Mouse (Mus musculus): Measurements from ENCODE around the gene 2210016L21Rik. TPM values are rescaled to one million over a fixed set of nuclear protein-coding genes. Genes with fewer than 3 reads are reported as not detected.
"Not testable (repeated sequence)": the region's sequence is repeated elsewhere in the genome, so short reads cannot be mapped to it uniquely, and the experiment has no call there.

2210016L21Rik gene
- 100 to 1,000 TPM; 184 to 196 TPM for total RNA-seq (2021)
- long read RNA-seq, experiment 1, transcript 2210016L21Rik-201 (6 exons, 2,607 nt), result major isoform, 94 of 115 reads
- long read RNA-seq, experiment 1, partial matches to known transcripts, result 1 of 115 reads
- long read RNA-seq, experiment 1, other reads (novel, unspliced or antisense), result 19 of 115 reads
- long read RNA-seq, experiment 2, transcript 2210016L21Rik-201 (6 exons, 2,607 nt), result major isoform, 178 of 196 reads
- long read RNA-seq, experiment 2, partial matches to known transcripts, result 1 of 196 reads
- long read RNA-seq, experiment 2, other reads (novel, unspliced or antisense), result 17 of 196 reads

DNA sequence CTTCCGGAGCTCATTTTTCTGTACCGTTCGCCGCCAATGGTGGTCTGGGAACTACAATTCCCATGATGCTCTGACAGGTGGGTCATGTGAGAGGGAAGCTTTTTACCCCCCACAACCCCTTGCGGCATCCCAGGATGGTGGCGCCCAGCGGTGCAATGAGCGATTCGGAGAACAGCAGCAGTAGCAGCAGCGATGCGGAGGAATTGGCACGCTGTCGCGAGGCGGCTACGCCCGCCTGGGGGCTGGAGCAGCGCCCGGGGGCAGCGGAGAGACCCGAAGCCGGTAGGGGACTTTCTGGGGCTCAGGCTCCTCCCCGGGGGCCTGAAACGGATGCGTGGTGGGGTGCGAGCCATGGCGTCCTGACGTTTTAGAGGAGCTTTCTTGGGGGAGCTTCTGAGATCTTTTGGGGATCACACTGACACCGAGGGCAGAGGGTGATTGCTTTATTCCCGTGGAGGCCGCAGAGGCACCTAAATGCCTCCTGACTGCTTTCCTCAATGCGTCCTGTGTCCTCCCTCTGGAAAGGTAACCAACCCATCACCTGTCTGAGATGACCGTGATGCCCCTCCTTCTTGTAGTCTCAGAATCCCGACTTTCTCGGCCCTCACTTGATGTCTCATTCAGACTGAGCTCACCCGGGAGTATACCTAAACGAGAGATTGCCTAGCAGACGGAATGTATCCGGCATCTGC lies at the start of gene 2210016L21Rik:
Gene 2210016L21Rik, plus strand, starts transcription at position 85 of the 692 bp plus-strand sequence.
- Histone ChIP-seq H3K27ac (peak within 1 kb of the TSS; percentile 98), H3K4me3 (peak within 1 kb of the TSS; percentile 94)
- TF ChIP-seq CTCF (conservative IDR thresholded peaks at IDR 0.05), result peak; percentile 59
- peak; percentile 85 to 90 for DNase-seq (ENCODE audit: low spot score in 2 of 2)

- Histone ChIP-seq H3K27ac (no peak overlapping the region), H3K4me3 (no peak overlapping the region)
- no peak for TF ChIP-seq CTCF (conservative IDR thresholded peaks at IDR 0.05)
- DNase-seq (ENCODE audit: low spot score in 2 of 2), result no peak
These were observed 46.4 kb upstream of the 2210016L21Rik start for GRCm38 (mm10) chr5:114895542-114895941.

- no peak for TF ChIP-seq CTCF (conservative IDR thresholded peaks at IDR 0.05)
These were observed 45.1 kb upstream of the 2210016L21Rik start, which contains the start of gene Oasl2 for GRCm38 (mm10) chr5:114896688-114897373. Gene Oasl2, plus strand, starts transcription at chr5:114896936.

DNA sequence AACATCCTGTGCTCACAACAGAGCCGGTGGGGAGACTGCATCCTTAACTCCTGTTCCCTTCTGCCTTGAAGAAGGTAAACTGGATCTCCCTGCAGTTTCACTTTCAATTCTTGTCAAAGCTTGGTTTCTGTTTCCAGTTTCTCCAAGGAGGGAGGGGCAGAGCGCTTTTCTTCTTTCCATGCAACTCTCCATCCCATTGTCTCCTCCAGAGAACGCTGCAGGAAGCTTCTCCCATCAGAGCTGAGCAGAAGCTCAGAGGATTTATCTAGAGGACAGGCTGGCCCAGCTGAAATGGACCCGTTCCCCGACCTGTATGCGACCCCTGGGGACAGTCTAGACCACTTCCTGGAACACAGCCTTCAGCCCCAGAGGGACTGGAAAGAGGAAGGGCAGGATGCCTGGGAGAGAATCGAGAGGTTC lies 44.6 kb upstream of the 2210016L21Rik start:
- no peak for DNase-seq (ENCODE audit: low spot score in 2 of 2)
- TF ChIP-seq CTCF (conservative IDR thresholded peaks at IDR 0.05), result no peak
- peak overlapping the region; percentile 36; the same call in 1 of the 2 replicates for H3K27ac ChIP-seq
- H3K4me3 ChIP-seq, result peak overlapping the region; percentile 36

More at GRCm38 (mm10) chr5:114896688-114897373, 45.1 kb upstream of the 2210016L21Rik start, which contains the start of gene Oasl2:
- Histone ChIP-seq H3K27ac (peak within 1 kb of the TSS; percentile 36; the same call in 1 of the 2 replicates), H3K4me3 (peak within 1 kb of the TSS; percentile 36)
- no peak for DNase-seq (ENCODE audit: low spot score in 2 of 2)

DNA sequence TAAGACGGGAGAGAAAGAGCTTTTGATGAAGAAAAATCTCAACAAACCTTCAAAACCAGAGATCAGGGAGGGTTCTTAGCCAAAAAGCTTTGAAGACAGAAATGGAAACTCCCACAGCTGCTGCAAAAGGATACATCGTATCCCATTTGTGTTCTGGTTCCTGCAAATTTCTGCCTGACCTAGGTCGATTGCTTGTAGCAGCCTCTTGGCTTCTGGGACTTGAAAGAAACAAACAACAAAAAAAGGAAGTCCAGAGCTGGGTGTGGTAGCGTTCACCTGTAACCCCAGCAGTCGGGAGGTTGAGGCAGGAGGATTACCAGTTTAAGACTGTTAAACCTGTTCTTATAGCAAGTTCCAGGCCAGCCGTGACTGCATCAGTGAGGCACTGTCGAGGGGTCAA lies 43.1 kb upstream of the 2210016L21Rik start:
- TF ChIP-seq CTCF (conservative IDR thresholded peaks at IDR 0.05), result no peak
- Histone ChIP-seq H3K27ac (no peak overlapping the region), H3K4me3 (no peak overlapping the region)
- DNase-seq (ENCODE audit: low spot score in 2 of 2), result no peak

- TF ChIP-seq CTCF (conservative IDR thresholded peaks at IDR 0.05), result peak; percentile 79
- Histone ChIP-seq H3K27ac (no peak overlapping the region), H3K4me3 (no peak overlapping the region)
- DNase-seq (ENCODE audit: low spot score in 2 of 2), result peak in 1 of 2 experiments; percentile 25
These were observed 39.5 kb upstream of the 2210016L21Rik start for GRCm38 (mm10) chr5:114902413-114902812.

GRCm38 (mm10) chr5:114908598-114909305 lies 33.2 kb upstream of the 2210016L21Rik start:
- no peak for TF ChIP-seq CTCF (conservative IDR thresholded peaks at IDR 0.05)
- Histone ChIP-seq H3K4me3 (no peak overlapping the region), H3K27ac (no peak overlapping the region)
- DNase-seq (ENCODE audit: low spot score in 2 of 2), result no peak

DNA sequence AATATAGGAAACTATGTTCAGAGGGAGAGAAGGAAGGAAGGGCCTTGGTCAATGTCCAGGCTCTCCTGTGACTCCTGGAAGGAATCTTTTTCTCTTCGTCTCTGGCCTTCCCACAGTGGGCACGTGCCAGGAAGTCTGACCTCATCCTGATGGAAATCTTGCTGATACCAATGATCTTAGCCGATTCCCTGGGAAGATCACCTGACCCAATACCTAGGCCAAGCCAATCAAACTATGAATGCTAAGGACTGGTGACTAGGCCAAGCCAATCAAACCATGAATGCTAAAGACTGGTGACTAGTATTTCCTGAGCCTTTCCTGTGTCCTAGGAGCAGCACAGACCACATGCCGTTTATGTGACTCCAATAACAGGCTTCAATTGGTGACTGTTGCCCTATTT lies 28.3 kb upstream of the 2210016L21Rik start:
- no peak for DNase-seq (ENCODE audit: low spot score in 2 of 2)

DNA sequence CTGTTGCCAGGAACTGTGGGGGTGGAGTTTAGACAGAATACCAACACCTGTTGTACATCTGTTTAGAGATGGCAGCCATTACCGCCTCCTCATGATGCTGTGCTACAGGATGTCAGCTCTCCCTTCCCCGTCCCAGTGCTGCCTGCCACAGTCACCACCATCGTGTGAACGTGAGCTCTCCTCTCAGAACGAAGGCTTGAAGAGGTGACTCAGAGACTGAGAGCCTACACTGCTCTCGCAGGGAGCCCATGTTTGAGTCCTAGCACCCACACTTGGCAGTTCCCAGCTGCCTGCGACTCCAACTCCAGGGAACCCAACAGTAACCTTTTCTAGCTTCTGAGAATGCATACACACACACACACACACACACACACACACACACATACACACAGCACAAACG lies 27.1 kb upstream of the 2210016L21Rik start:
- H3K4me3 ChIP-seq, result no peak overlapping the region
- no peak for TF ChIP-seq CTCF (conservative IDR thresholded peaks at IDR 0.05)
- DNase-seq (ENCODE audit: low spot score in 2 of 2), result peak; percentile 15 to 44
- no peak overlapping the region for H3K27ac ChIP-seq

More for the DNA sequence above, 28.3 kb upstream of the 2210016L21Rik start:
- TF ChIP-seq CTCF (conservative IDR thresholded peaks at IDR 0.05), result no peak
- Histone ChIP-seq H3K27ac (no peak overlapping the region), H3K4me3 (no peak overlapping the region)

DNA sequence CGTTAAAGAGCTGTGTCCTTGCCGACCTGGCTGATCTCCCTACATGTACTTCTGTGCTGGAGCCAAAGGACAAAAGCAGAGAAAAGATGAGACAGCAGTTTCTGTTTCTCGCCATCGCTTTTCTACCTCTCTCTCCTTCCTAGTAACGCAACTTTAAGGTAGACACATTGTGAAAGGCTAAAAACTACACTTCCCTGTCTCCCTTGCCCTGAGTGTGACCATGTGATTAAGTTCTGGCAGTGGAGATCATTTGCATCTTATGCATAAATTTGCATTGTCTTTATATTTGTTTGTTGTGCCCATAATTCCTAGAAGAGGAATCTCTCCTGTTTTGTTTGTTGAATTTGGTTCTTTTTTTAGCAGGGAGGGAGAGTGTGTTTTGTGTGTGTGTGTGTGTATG lies 26.1 kb upstream of the 2210016L21Rik start:
- no peak for DNase-seq (ENCODE audit: low spot score in 2 of 2)
- Histone ChIP-seq H3K4me3 (no peak overlapping the region), H3K27ac (no peak overlapping the region)
- TF ChIP-seq CTCF (conservative IDR thresholded peaks at IDR 0.05), result no peak

DNA sequence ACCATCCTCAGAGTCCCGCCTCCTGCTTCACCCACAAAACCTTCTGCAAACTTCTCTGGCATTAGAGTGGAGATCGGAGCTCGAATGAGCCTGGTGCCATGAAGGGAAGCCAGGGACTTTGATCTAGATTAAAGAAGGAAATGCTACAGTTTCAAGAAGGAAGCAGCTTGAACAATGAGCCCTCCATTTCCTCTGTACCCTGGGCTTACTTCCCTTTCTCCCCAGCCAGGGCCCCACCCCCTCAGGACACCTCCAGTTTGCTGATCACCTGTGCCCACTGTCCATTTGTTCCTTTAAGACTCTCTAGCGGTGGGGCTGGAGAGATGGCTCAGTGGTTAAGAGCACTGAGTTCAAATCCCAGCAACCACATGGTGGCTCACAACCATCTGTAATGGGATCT lies 25.2 kb upstream of the 2210016L21Rik start:
- Histone ChIP-seq H3K4me3 (no peak overlapping the region), H3K27ac (no peak overlapping the region)
- no peak for TF ChIP-seq CTCF (conservative IDR thresholded peaks at IDR 0.05)
- DNase-seq (ENCODE audit: low spot score in 2 of 2), result no peak

GRCm38 (mm10) chr5:114917357-114917756 lies 24.6 kb upstream of the 2210016L21Rik start:
- not testable (repeated sequence) for H3K27ac ChIP-seq; H3K4me3 ChIP-seq; DNase-seq (ENCODE audit: low spot score in 2 of 2)
